Mouse (Mus musculus) CH12.LX (cell line): Measurements from ENCODE around the gene Fstl4. TPM values are rescaled to one million over a fixed set of nuclear protein-coding genes. Genes with fewer than 3 reads are reported as not detected.

Experiments
- DNase-seq: peaks from one replicate; pipeline ENCODE4 v3.0.0-alpha.2; 2013; ENCODE audit errors: extremely low read depth
- H3K27ac ChIP-seq: 2 replicates; pipeline ENCODE4 v1.5.1; 2012; ENCODE audit warnings: low read depth, mild to moderate bottlenecking, control low read depth, moderate library complexity; ENCODE audit not compliant: insufficient read depth
- H3K27me3 ChIP-seq: replicated peaks from 2 replicates; pipeline ENCODE3; 2012; ENCODE audit warnings: inconsistent platforms
- H3K36me3 ChIP-seq, 2 experiments: replicated peaks in 1 of 2; 2 replicates each; pipeline versions ENCODE3 to v1.6.1; 2012; ENCODE audit warnings: inconsistent platforms in 1 of 2, low read length in 1 of 2, mild to moderate bottlenecking in 1 of 2, mixed read lengths in 1 of 2, moderate library complexity in 1 of 2; ENCODE audit not compliant: control insufficient read depth in 1 of 2, insufficient read depth in 1 of 2
- H3K4me1 ChIP-seq, 2 experiments: 2 replicates each; pipeline ENCODE4 v1.6.1; 2012; ENCODE audit warnings: inconsistent platforms in 1 of 2, moderate library complexity in 1 of 2; ENCODE audit not compliant: insufficient read depth in 2 of 2, control insufficient read depth in 1 of 2
- H3K4me2 ChIP-seq: 2 replicates; pipeline ENCODE4 v1.6.1; 2012; ENCODE audit warnings: low read depth, mild to moderate bottlenecking, control low read depth; ENCODE audit not compliant: poor library complexity, insufficient read depth, severe bottlenecking
- H3K4me3 ChIP-seq, 3 experiments: fragments of 150-350 bp in 1 of 3; sonication (generic) in 1 of 3; replicated peaks in 1 of 3; 2 replicates each; pipeline versions ENCODE3 to v1.5.1; 2011 to 2012; ENCODE audit warnings: low read depth in 2 of 3, low read length in 2 of 3, mild to moderate bottlenecking in 2 of 3, moderate library complexity in 2 of 3, control low read depth in 1 of 3, improper control_type of control experiment in 1 of 3, inconsistent platforms in 1 of 3, mixed read lengths in 1 of 3; ENCODE audit not compliant: poor library complexity in 1 of 3
- H3K79me2 ChIP-seq: replicated peaks from 2 replicates; pipeline ENCODE4 v1.6.1; 2012; ENCODE audit warnings: mild to moderate bottlenecking, moderate library complexity; ENCODE audit not compliant: control insufficient read depth, poor library complexity, insufficient read depth, severe bottlenecking; ENCODE audit errors: extremely low read depth
- H3K9ac ChIP-seq: 2 replicates; pipeline ENCODE4 v1.6.1; 2012; ENCODE audit warnings: low read depth, mild to moderate bottlenecking, control low read depth, moderate library complexity; ENCODE audit not compliant: insufficient read depth
- H3K9me3 ChIP-seq: replicated peaks from 2 replicates; pipeline ENCODE3; 2012; ENCODE audit warnings: low read length, inconsistent platforms, mixed read lengths
- CHD1 ChIP-seq: IDR thresholded peaks from 2 replicates; pipeline ENCODE4 v1.6.1; 2012; ENCODE audit warnings: low read depth, low read length, improper control_type of control experiment, inconsistent platforms
- ELF1 ChIP-seq: IDR thresholded peaks from 2 replicates; pipeline ENCODE4 v1.6.1; 2014; ENCODE audit warnings: low read depth, mild to moderate bottlenecking, inconsistent platforms, low read length, improper control_type of control experiment
- GABPA ChIP-seq: IDR thresholded peaks from 2 replicates; pipeline ENCODE4 v1.6.1; 2012; ENCODE audit warnings: low read depth, low read length, improper control_type of control experiment, inconsistent platforms; ENCODE audit not compliant: insufficient replicate concordance
- HCFC1 ChIP-seq: IDR thresholded peaks from 2 replicates; pipeline ENCODE4 v1.6.1; 2012; ENCODE audit warnings: low read depth, mild to moderate bottlenecking, inconsistent platforms, low read length, improper control_type of control experiment
- JUND ChIP-seq: conservative IDR thresholded peaks from 2 replicates; pipeline ENCODE4 v1.6.1; 2011; ENCODE audit warnings: low read depth, low read length, improper control_type of control experiment
- KAT2A ChIP-seq: IDR thresholded peaks from 2 replicates; pipeline ENCODE4 v1.6.1; 2012; ENCODE audit warnings: low read length, improper control_type of control experiment, inconsistent platforms; ENCODE audit not compliant: insufficient replicate concordance
- MEF2A ChIP-seq: IDR thresholded peaks from 2 replicates; pipeline ENCODE4 v1.6.1; 2014; ENCODE audit warnings: low read depth, mild to moderate bottlenecking, inconsistent platforms, low read length, improper control_type of control experiment, borderline replicate concordance
- MXI1 ChIP-seq: IDR thresholded peaks from 2 replicates; pipeline ENCODE4 v1.6.1; 2011; ENCODE audit warnings: mild to moderate bottlenecking, low read depth, low read length, improper control_type of control experiment
- MYC ChIP-seq: IDR thresholded peaks from 2 replicates; pipeline ENCODE4 v1.6.1; 2011; ENCODE audit warnings: low read depth, mild to moderate bottlenecking, improper control_type of control experiment, low read length
- PAX5 ChIP-seq: IDR thresholded peaks from 2 replicates; pipeline ENCODE4 v1.6.1; 2012; ENCODE audit warnings: low read length, inconsistent platforms, mixed read lengths
- POLR2A ChIP-seq: IDR thresholded peaks from 2 replicates; pipeline ENCODE4 v1.6.1; 2011; ENCODE audit warnings: low read depth, mild to moderate bottlenecking, improper control_type of control experiment, low read length
- RAD21 ChIP-seq: IDR thresholded peaks from 2 replicates; pipeline ENCODE4 v1.6.1; 2011; ENCODE audit warnings: low read depth, mild to moderate bottlenecking, low read length, improper control_type of control experiment, moderate library complexity
- RCOR1 ChIP-seq: conservative IDR thresholded peaks from 2 replicates; pipeline ENCODE4 v1.6.1; 2012; ENCODE audit warnings: low read depth, mild to moderate bottlenecking, inconsistent platforms, low read length, improper control_type of control experiment
- SMC3 ChIP-seq: IDR thresholded peaks from 2 replicates; pipeline ENCODE4 v1.6.1; 2011; ENCODE audit warnings: low read depth, low read length, improper control_type of control experiment
- UBTF ChIP-seq: IDR thresholded peaks from 2 replicates; pipeline ENCODE4 v1.6.1; 2012; ENCODE audit warnings: low read depth, mild to moderate bottlenecking, inconsistent platforms, low read length, improper control_type of control experiment, moderate library complexity
- USF1 ChIP-seq: IDR thresholded peaks from 2 replicates; pipeline ENCODE4 v1.6.1; 2014; ENCODE audit warnings: low read depth, mild to moderate bottlenecking, inconsistent platforms, low read length, improper control_type of control experiment
- ZC3H11A ChIP-seq: IDR thresholded peaks from 2 replicates; pipeline ENCODE4 v1.6.1; 2012; ENCODE audit warnings: low read depth, mild to moderate bottlenecking, inconsistent platforms, low read length, improper control_type of control experiment
- dilution Hi-C: fragments of 300-500 bp; cut with MboI; formaldehyde crosslinking; loops from 2 replicates; pipeline ENCODE4 v1.14.3; 2020; ENCODE audit warnings: low sequenced_read_pairs; ENCODE audit not compliant: extremely low pct_unique_long_range_greater_than_20kb, extremely low pct_ligation_motif_present
- in situ Hi-C: fragments of 300-500 bp; cut with MboI; formaldehyde crosslinking; loops from 3 replicates; pipeline ENCODE4 v1.14.3; 2019; ENCODE audit warnings: low sequenced_read_pairs, low pct_ligation_motif_present, low pct_unique_long_range_greater_than_20kb, mixed read lengths
- polyA plus RNA-seq: library from polyadenylated mRNA; unstranded; fragments of >175 nt; gene quantifications from 2 replicates; pipeline ENCODE4 v1.2.1, GENCODE M21; 2012; ENCODE audit warnings: low read depth; ENCODE audit not compliant: insufficient read length
- total RNA-seq, 2 experiments: library from RNA; depleted of rRNA; stranded (reverse); fragments of 300-350 nt in 1 of 2; fragments of >200 nt in 1 of 2; gene quantifications; 2 replicates each; pipeline ENCODE4 v1.2.3; 2012 to 2014

The Fstl4 gene
- total and polyA plus RNA-seq, 3 experiments: not detected

GRCm38 (mm10) chr11:52747766-52748456 lies 16.5 kb upstream of the Fstl4 start:
- peaks cover 3 to 8% of the 10 kb centered on the region in 2 experiments; a peak in 2 of 4 replicates for H3K4me1 ChIP-seq
- no peak overlapping the region for H3K9ac ChIP-seq
- no peak overlapping the region for H3K4me2 ChIP-seq
- TF ChIP-seq RAD21 (no peak), HCFC1 (no peak), RCOR1 (no peak), UBTF (no peak), KAT2A (no peak), SMC3 (no peak), JUND (no peak), POLR2A (no peak), MXI1 (no peak), USF1 (no peak), MEF2A (no peak), MYC (no peak), PAX5 (no peak), ZC3H11A (no peak), CHD1 (no peak)
- H3K79me2 ChIP-seq: no peaks in the 10 kb centered on the region
- H3K27ac ChIP-seq: no peak overlapping the region
- H3K27me3 ChIP-seq: peaks cover 45% of the 10 kb centered on the region
- H3K9me3 ChIP-seq: no peaks in the 10 kb centered on the region
- H3K4me3 ChIP-seq: no peak overlapping the region
- dilution Hi-C loops (no loop called here), in situ Hi-C loops (no loop called here)
- H3K36me3 ChIP-seq: no peaks in the 10 kb centered on the region
- no peak for DNase-seq

GRCm38 (mm10) chr11:52749988-52750387 lies 14.4 kb upstream of the Fstl4 start:
- TF ChIP-seq GABPA (no peak), ELF1 (peak; percentile 44; the same call in 1 of the 2 replicates)
- Histone ChIP-seq H3K4me2 (no peak overlapping the region), H3K27ac (no peak overlapping the region), H3K9me3 (no peaks in the 10 kb centered on the region), H3K9ac (no peak overlapping the region), H3K79me2 (no peaks in the 10 kb centered on the region), H3K36me3 (no peaks in the 10 kb centered on the region), H3K27me3 (peaks cover 34% of the 10 kb centered on the region), H3K4me1 (peaks cover 3 to 8% of the 10 kb centered on the region in 2 experiments; a peak in 2 of 4 replicates), H3K4me3 (no peak overlapping the region)
- in situ Hi-C loops: no loop called here
- dilution Hi-C loops: no loop called here
- DNase-seq: peak; percentile 43
